Mouse (Mus musculus) lung, postnatal 0 days (tissue): ENCODE measurements at regions not wholly inside any gene's neighbourhood (a gene's known extent, or its start where the extent isn't known, plus 50 kb on each side); places are given as distances from the start of the nearest gene placed in this dataset.

Source experiments
- CTCF ChIP-seq: IDR thresholded peaks from 2 replicates; pipeline ENCODE4 v1.5.1; 2016; ENCODE audit warnings: antibody characterized with exemption, mild to moderate bottlenecking
- EP300 ChIP-seq: IDR thresholded peaks from 2 replicates; pipeline ENCODE4 v1.6.1; 2016; ENCODE audit warnings: antibody characterized with exemption, mild to moderate bottlenecking, control low read depth

- no peak for TF ChIP-seq EP300
- TF ChIP-seq CTCF, result no peak
Observed at GRCm38 (mm10) chr1:143258470-143259215, 381.8 kb upstream of the B3galt2 start.
